In the genomic region with DNA sequence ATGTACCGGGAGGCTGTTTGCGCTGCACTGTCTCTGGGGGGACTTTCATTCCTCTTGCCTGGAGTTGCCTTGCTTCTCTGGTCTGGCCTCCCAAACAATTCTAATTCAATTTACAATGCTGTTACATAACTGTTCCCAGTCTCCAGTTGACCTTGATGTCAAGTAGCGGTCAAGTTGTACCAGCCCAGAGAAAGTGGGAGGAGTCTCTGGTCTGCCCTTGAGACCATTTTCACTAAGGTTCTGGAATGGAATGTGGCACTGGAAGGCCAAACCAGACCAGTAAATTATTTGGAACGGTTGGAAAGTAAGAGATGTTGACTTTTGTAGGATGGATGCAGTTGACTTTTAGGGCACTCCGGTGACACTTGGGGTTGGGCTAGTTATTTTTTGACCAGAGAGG, we compare ENCODE assay signal across 11 mouse cellular contexts.
DNase-seq lines count a peak whose midpoint lies in the region; ATAC-seq and TF ChIP-seq lines count a peak whose summit lies in the region.
"Had no signal": no experiment of that assay in that cellular context is flagged by ENCODE, and none has a peak within 500 bp of the region (broad histone marks: within the 10 kb centered on the region; RNA-seq: fewer than 3 reads in every experiment).

No protein-coding gene starts in this region.

- no peak for TF ChIP-seq CTCF in layer of hippocampus, adult 2 months (conservative IDR thresholded peaks at IDR 0.05)

- no peak overlapping the region for H3K9ac ChIP-seq in heart, embryonic 12.5 days
- H3K9ac ChIP-seq in lung, embryonic 16.5 days (ENCODE audit: low read length) = no peak overlapping the region
- H3K9ac ChIP-seq in hindbrain, embryonic 13.5 days = no peak overlapping the region
- H3K9ac ChIP-seq: embryonic facial prominence, embryonic 13.5 days had no signal

- 88% methylated on average over 5 of the region's 5 CpGs for WGBS in heart, embryonic 12.5 days
- WGBS in lung, embryonic 16.5 days = 76% methylated on average over 5 of the region's 5 CpGs
- WGBS in hindbrain, embryonic 13.5 days = 94% methylated on average over 5 of the region's 5 CpGs

- H3K4me1 ChIP-seq in heart, embryonic 12.5 days (replicated peaks) = no peaks in the 10 kb centered on the region
- no peaks in the 10 kb centered on the region for H3K4me1 ChIP-seq in brown adipose tissue, adult 24 weeks (ENCODE audit: control insufficient read depth, insufficient read depth, insufficient read length, low read length)
- H3K4me1 ChIP-seq in lung, embryonic 16.5 days (replicated peaks; ENCODE audit: control insufficient read depth, insufficient read depth, low read length) = no peaks in the 10 kb centered on the region
- H3K4me1 ChIP-seq in hindbrain, embryonic 13.5 days (replicated peaks) = no peaks in the 10 kb centered on the region
- H3K4me1 ChIP-seq: embryonic facial prominence, embryonic 13.5 days had no signal

- no peak for ATAC-seq in heart, embryonic 12.5 days (ENCODE audit: insufficient number of reproducible peaks, low FRiP score)
- ATAC-seq in lung, embryonic 16.5 days (ENCODE audit: low read depth) = 0 out of 2 replicates have a peak, but pooled peaks have one; percentile 26
- ATAC-seq in hindbrain, embryonic 13.5 days (ENCODE audit: low FRiP score) = no peak

- no peaks in the 10 kb centered on the region for H3K36me3 ChIP-seq in heart, embryonic 12.5 days
- no peaks in the 10 kb centered on the region for H3K36me3 ChIP-seq in lung, embryonic 16.5 days (ENCODE audit: control insufficient read depth, insufficient read depth, low read length)
- no peaks in the 10 kb centered on the region for H3K36me3 ChIP-seq in hindbrain, embryonic 13.5 days
- H3K36me3 ChIP-seq: embryonic facial prominence, embryonic 13.5 days had no signal

- DNase-seq in heart, adult 8-10 months (ENCODE audit: low spot score) = peak; percentile 45
- DNase-seq in R1 (ENCODE audit: low read depth, low spot score) = peak; percentile 76
- no peak for DNase-seq in layer of hippocampus, adult 2 months (ENCODE audit: low spot score in 2 of 2)
- no peak for DNase-seq in embryo, embryonic 10 days (ENCODE audit: low spot score)
- DNase-seq: cerebellum, adult 11-12 months had no signal

- no peaks in the 10 kb centered on the region for H3K27me3 ChIP-seq in heart, embryonic 12.5 days (replicated peaks)
- no peaks in the 10 kb centered on the region for H3K27me3 ChIP-seq in lung, embryonic 16.5 days (ENCODE audit: control insufficient read depth, insufficient read depth, low read depth, low read length)
- no peaks in the 10 kb centered on the region for H3K27me3 ChIP-seq in hindbrain, embryonic 13.5 days
- H3K27me3 ChIP-seq: embryonic facial prominence, embryonic 13.5 days had no signal

- no peak overlapping the region for H3K4me2 ChIP-seq in heart, embryonic 12.5 days
- H3K4me2 ChIP-seq in lung, embryonic 16.5 days (ENCODE audit: low read depth, low read length) = no peak overlapping the region
- H3K4me2 ChIP-seq in hindbrain, embryonic 13.5 days = no peak overlapping the region
- H3K4me2 ChIP-seq: embryonic facial prominence, embryonic 13.5 days had no signal

- H3K27ac ChIP-seq in heart, embryonic 12.5 days (ENCODE audit: poor library complexity, severe bottlenecking) = no peak overlapping the region
- peak overlapping the region; percentile 97 for H3K27ac ChIP-seq in brown adipose tissue, adult 24 weeks (replicated peaks; ENCODE audit: low read depth, low read length)
- H3K27ac ChIP-seq in lung, embryonic 16.5 days (ENCODE audit: low read length) = no peak overlapping the region
- H3K27ac ChIP-seq in hindbrain, embryonic 13.5 days = no peak overlapping the region
- H3K27ac ChIP-seq in layer of hippocampus, adult 2 months = no peak overlapping the region
- H3K27ac ChIP-seq: embryonic facial prominence, embryonic 13.5 days; kidney, postnatal 0 days had no signal

- no peak overlapping the region for H3K4me3 ChIP-seq in heart, embryonic 12.5 days
- no peak overlapping the region for H3K4me3 ChIP-seq in brown adipose tissue, adult 24 weeks (ENCODE audit: insufficient read depth, low read depth, low read length)
- H3K4me3 ChIP-seq in lung, embryonic 16.5 days (ENCODE audit: low read length) = no peak overlapping the region
- no peak overlapping the region for H3K4me3 ChIP-seq in hindbrain, embryonic 13.5 days
- H3K4me3 ChIP-seq in layer of hippocampus, adult 2 months = no peak overlapping the region
- H3K4me3 ChIP-seq: embryonic facial prominence, embryonic 13.5 days had no signal

- no peaks in the 10 kb centered on the region for H3K9me3 ChIP-seq in heart, embryonic 12.5 days (replicated peaks)
- H3K9me3 ChIP-seq in lung, embryonic 16.5 days (ENCODE audit: control insufficient read depth, low read length) = no peaks in the 10 kb centered on the region
- no peaks in the 10 kb centered on the region for H3K9me3 ChIP-seq in hindbrain, embryonic 13.5 days
- H3K9me3 ChIP-seq: embryonic facial prominence, embryonic 13.5 days had no signal

Comparison
In these comparisons a context has a peak if more than half of its experiments do, and no peak if none do; other contexts are left out.
1. DNase-seq: peak in heart, adult 8-10 months (single experiment) and R1 (single experiment); none in layer of hippocampus, adult 2 months (0 of 2) and embryo, embryonic 10 days (single experiment).